Mouse (Mus musculus) activated CD4-positive, CD25-positive, alpha-beta regulatory T cell, adult 4 months (primary cell): ENCODE data around the gene Sumo3. TPM values are rescaled to one million over a fixed set of nuclear protein-coding genes. Genes with fewer than 3 reads are reported as not detected.

Experiments
- ATAC-seq: one replicate; pipeline ENCODE4 v1.8.0; 2017
- polyA plus RNA-seq, 2 experiments: library from polyadenylated mRNA; unstranded; fragments of 100-300 nt; shearing (Covaris generic); gene quantifications; one replicate each; pipeline ENCODE4 v1.2.1; 2017

The Sumo3 gene
- polyA plus RNA-seq, 2 experiments from 2014 or later: 75.5 to 83.8 TPM

GRCm38 (mm10) chr10:77627497-77627896, 21.6 kb downstream of the Sumo3 start:
- peak; percentile 81 for ATAC-seq

- no peak for ATAC-seq
These were observed 23.3 kb downstream of the Sumo3 start for GRCm38 (mm10) chr10:77629163-77629562.

- no peak for ATAC-seq
These were observed 24.1 kb downstream of the Sumo3 start for GRCm38 (mm10) chr10:77629970-77630369.

GRCm38 (mm10) chr10:77634016-77634415, 28.1 kb downstream of the Sumo3 start:
- no peak for ATAC-seq

GRCm38 (mm10) chr10:77634452-77635231, 28.7 kb downstream of the Sumo3 start:
- ATAC-seq: no peak

- ATAC-seq: no peak
These were observed 30.5 kb downstream of the Sumo3 start for GRCm38 (mm10) chr10:77636234-77636922.

- no peak for ATAC-seq
These were observed 33.1 kb downstream of the Sumo3 start for GRCm38 (mm10) chr10:77638956-77639355.

GRCm38 (mm10) chr10:77643160-77643559, 37.3 kb downstream of the Sumo3 start:
- no peak for ATAC-seq

GRCm38 (mm10) chr10:77645571-77645970, 39.7 kb downstream of the Sumo3 start:
- ATAC-seq: no peak

- no peak for ATAC-seq
These were observed 41.6 kb downstream of the Sumo3 start for GRCm38 (mm10) chr10:77647461-77647860.

- ATAC-seq: no peak
These were observed 42.0 kb downstream of the Sumo3 start for GRCm38 (mm10) chr10:77647901-77648300.

- ATAC-seq: no peak
These were observed 46.1 kb downstream of the Sumo3 start for GRCm38 (mm10) chr10:77652046-77652445.

GRCm38 (mm10) chr10:77658286-77658994, 52.5 kb downstream of the Sumo3 start:
- no peak for ATAC-seq

GRCm38 (mm10) chr10:77663949-77664665, 58.2 kb downstream of the Sumo3 start:
- no peak for ATAC-seq

- no peak for ATAC-seq
These were observed 60.4 kb downstream of the Sumo3 start for GRCm38 (mm10) chr10:77666342-77666741.

- no peak for ATAC-seq
These were observed 61.5 kb downstream of the Sumo3 start for GRCm38 (mm10) chr10:77667402-77667801.

Other genes with a start within 250 kb of the Sumo3 start
- gene Adarb1, start 187.8 kb upstream of the Sumo3 start, polyA plus RNA-seq: 1 to 10 TPM in 1 of 2 experiments, under 1 TPM in 1; 0.71 to 1.0 TPM
- 10 to 100 TPM; 15.2 to 15.3 TPM for gene Fam207a, start 90.3 kb upstream of the Sumo3 start, polyA plus RNA-seq
- 100 to 1,000 TPM; 375 to 386 TPM for gene Itgb2, start 75.8 kb upstream of the Sumo3 start, polyA plus RNA-seq
- gene Pttg1ip, start 24.4 kb upstream of the Sumo3 start, polyA plus RNA-seq: 10 to 100 TPM; 85.6 to 92.6 TPM
- 1 to 10 TPM in 1 of 2 experiments, not detected in 1; 6.5 TPM for gene Gm49325, start 100 bp downstream of the Sumo3 start, polyA plus RNA-seq
- 10 to 100 TPM; 36.5 to 39.3 TPM for gene Ube2g2, start 16.2 kb downstream of the Sumo3 start, polyA plus RNA-seq
- gene Tspear, start 80.5 kb downstream of the Sumo3 start, polyA plus RNA-seq: under 1 TPM; 0.38 to 0.40 TPM
- not detected for gene Gm19402, start 84.7 kb downstream of the Sumo3 start, polyA plus RNA-seq
- gene Gm9508, start 91.1 kb downstream of the Sumo3 start, polyA plus RNA-seq: not detected
- not detected for gene Gm10272, start 100.5 kb downstream of the Sumo3 start, polyA plus RNA-seq
- not detected for gene Gm10024, start 105.4 kb downstream of the Sumo3 start, polyA plus RNA-seq
- gene Gm10142, start 109.7 kb downstream of the Sumo3 start, polyA plus RNA-seq: not detected
- not detected for gene Krtap12-1, start 114.5 kb downstream of the Sumo3 start, polyA plus RNA-seq
- gene Gm10100, start 120.4 kb downstream of the Sumo3 start, polyA plus RNA-seq: not detected
- not detected for gene Gm18596, start 136.5 kb downstream of the Sumo3 start, polyA plus RNA-seq
- gene Gm9736, start 145.3 kb downstream of the Sumo3 start, polyA plus RNA-seq: not detected
- not detected for gene Gm3233, start 153.6 kb downstream of the Sumo3 start, polyA plus RNA-seq
- not detected for gene Gm3238, start 165.2 kb downstream of the Sumo3 start, polyA plus RNA-seq
- gene Gm7138, start 170.8 kb downstream of the Sumo3 start, polyA plus RNA-seq: not detected
- gene Gm3250, start 176.4 kb downstream of the Sumo3 start, polyA plus RNA-seq: not detected
- not detected for gene Gm7137, start 182.1 kb downstream of the Sumo3 start, polyA plus RNA-seq
- not detected for gene Gm9639, start 189.0 kb downstream of the Sumo3 start, polyA plus RNA-seq
- not detected for gene Gm19668, start 193.0 kb downstream of the Sumo3 start, polyA plus RNA-seq
- gene Gm9507, start 205.7 kb downstream of the Sumo3 start, polyA plus RNA-seq: not detected
- not detected for gene Gm2696, start 208.6 kb downstream of the Sumo3 start, polyA plus RNA-seq
- not detected for gene Krtap10-4, start 221.0 kb downstream of the Sumo3 start, polyA plus RNA-seq
- gene Krtap10-10, start 229.8 kb downstream of the Sumo3 start, polyA plus RNA-seq: not detected
- gene Gm36176, start 240.7 kb downstream of the Sumo3 start, polyA plus RNA-seq: not detected
- not detected for gene Gm10318, start 246.8 kb downstream of the Sumo3 start, polyA plus RNA-seq